In the genomic region with DNA sequence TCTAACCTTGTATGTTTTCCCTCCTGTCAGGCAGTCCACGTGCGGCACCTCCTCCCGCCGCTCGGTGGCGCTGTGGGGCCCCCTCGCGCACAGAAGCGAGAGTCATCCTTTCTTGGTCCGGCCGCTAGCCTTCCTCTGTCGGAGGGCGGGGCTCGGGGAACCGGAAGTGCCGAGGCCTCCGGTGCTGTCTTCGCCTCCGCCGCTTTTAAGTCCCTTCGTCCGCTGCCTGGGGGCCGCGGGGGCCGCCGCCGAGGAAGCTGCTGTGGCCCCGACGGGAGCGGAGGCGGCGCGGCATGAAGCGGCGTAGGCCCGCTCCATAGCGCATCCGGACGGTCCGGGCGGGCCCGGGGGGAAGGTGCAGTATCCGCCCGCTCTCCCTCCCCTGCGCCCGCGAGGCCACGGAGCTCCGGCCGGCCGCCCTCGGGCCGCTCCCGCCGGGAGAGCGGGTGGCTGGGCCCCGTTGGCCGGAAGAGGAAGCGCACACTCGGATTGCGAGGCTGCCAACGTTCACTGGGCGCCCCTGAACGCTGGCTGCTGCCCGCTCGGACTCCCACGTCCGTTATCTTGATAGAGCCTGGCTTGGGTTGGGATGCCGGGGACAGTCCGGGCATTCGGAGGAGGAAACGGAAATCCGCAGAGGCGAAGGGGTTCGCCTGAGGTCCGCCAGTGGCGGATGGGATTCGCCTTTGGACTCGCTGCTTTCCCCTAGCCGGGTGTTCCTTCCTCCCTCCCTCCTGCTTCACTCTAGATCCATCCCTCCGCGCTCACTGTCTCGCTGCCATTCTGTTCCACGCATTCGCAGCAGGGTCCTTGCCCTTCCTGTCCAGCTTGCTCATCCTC, we compare ENCODE assay signal across 8 mouse cellular contexts. TPM values are rescaled to one million over a fixed set of nuclear protein-coding genes. Genes with fewer than 3 reads are reported as not detected.
DNase-seq lines count a peak whose midpoint lies in the region; ATAC-seq lines count a peak whose summit lies in the region.

Dpp8 (plus strand) TSS at position 146 of the 840 bp plus-strand sequence.

- H3K27ac ChIP-seq in hindbrain, embryonic 15.5 days (replicated peaks), result peak within 1 kb of the TSS; percentile 85

- H3K27me3 ChIP-seq in hindbrain, embryonic 15.5 days, result no peaks in the 10 kb centered on the region

- ATAC-seq in hindbrain, embryonic 15.5 days (ENCODE audit: low FRiP score, low read depth), result peak; percentile 93

- peak within 1 kb of the TSS; percentile 85 for H3K4me3 ChIP-seq in hindbrain, embryonic 15.5 days

- peaks cover 18% of the 10 kb centered on the region for H3K4me1 ChIP-seq in hindbrain, embryonic 15.5 days (replicated peaks)

- H3K9ac ChIP-seq in hindbrain, embryonic 15.5 days, result peak within 1 kb of the TSS; percentile 92

- peak; percentile 96 for DNase-seq in R1 (ENCODE audit: low read depth, low spot score)
- peak; percentile 96 to 98 for DNase-seq in cerebellum, postnatal 25 days
- DNase-seq in frontal cortex, postnatal 36 days (ENCODE audit: low spot score in 2 of 2), result peak; percentile 92 to 93
- peak; percentile 76 for DNase-seq in left cerebral cortex, adult 11 months (ENCODE audit: low spot score)
- peak; percentile 95 for DNase-seq in lung, postnatal 4 days
- DNase-seq in retina, postnatal 7 days (ENCODE audit: low read depth, low spot score), result peak; percentile 89
- DNase-seq in urinary bladder, adult 2 months (ENCODE audit: low spot score), result peak; percentile 87

- H3K9me3 ChIP-seq in hindbrain, embryonic 15.5 days, result no peaks in the 10 kb centered on the region

- H3K36me3 ChIP-seq in hindbrain, embryonic 15.5 days, result 0 out of 2 replicates have a peak, but pooled peaks cover 6% of the 10 kb centered on the region

- H3K4me2 ChIP-seq in hindbrain, embryonic 15.5 days, result peak within 1 kb of the TSS; percentile 77

- WGBS in hindbrain, embryonic 15.5 days, result under 1% methylated on average over 69 of the region's 85 CpGs

RNA-seq across cellular contexts. Expression of gene Dpp8, which starts in this region (rescaled TPM):
- polyA plus RNA-seq in hindbrain, embryonic 15.5 days (2015; fragmentation: Nextera tagmentation; extraction: Ambion mirVana), result 39.5 and 39.6 TPM in 2 replicates
- polyA plus RNA-seq in urinary bladder, adult 2 months (2012; rRNA removed), result 53.7 and 64.4 TPM in 2 replicates

Comparison
In these comparisons a context has a peak if more than half of its experiments do, and no peak if none do; other contexts are left out.
1. Peak in every context shown above with its lines: DNase-seq, ATAC-seq, H3K4me3 ChIP-seq and H3K27ac ChIP-seq.